Mouse (Mus musculus): ENCODE results near the gene Itih5. TPM values are rescaled to one million over a fixed set of nuclear protein-coding genes. Genes with fewer than 3 reads are reported as not detected.

Gene Itih5
- polyA plus RNA-seq, 1 experiment from 2014 or later, result 3.0 TPM

- Histone ChIP-seq H3K4me1 (ENCODE audit: insufficient read depth, low read depth, low read length) (0 out of 2 replicates have a peak, but pooled peaks cover 2% of the 10 kb centered on the region), H3K27ac (ENCODE audit: low read length) (peak overlapping the region; percentile 21; the same call in 1 of the 2 replicates), H3K4me3 (ENCODE audit: low read depth, low read length) (no peak overlapping the region), H3K4me2 (replicated peaks; ENCODE audit: low read depth, low read length) (no peak overlapping the region), H3K27me3 (replicated peaks; ENCODE audit: insufficient read depth, low read length) (no peaks in the 10 kb centered on the region), H3K9ac (replicated peaks; ENCODE audit: low read depth) (no peak overlapping the region), H3K36me3 (ENCODE audit: insufficient read depth, low read length) (no peaks in the 10 kb centered on the region), H3K9me3 (ENCODE audit: low read length) (no peaks in the 10 kb centered on the region)
- TF ChIP-seq CTCF (IDR thresholded peaks at IDR 0.05) (no peak), EP300 (IDR thresholded peaks at IDR 0.05) (no peak)
- ATAC-seq (peak; percentile 80), DNase-seq (ENCODE audit: low spot score) (peak; percentile 75)
- WGBS, result 43% methylated on average over 7 of the region's 7 CpGs
These were observed 63.3 kb downstream of the Itih5 start for GRCm38 (mm10) chr2:10216566-10217247.

DNA sequence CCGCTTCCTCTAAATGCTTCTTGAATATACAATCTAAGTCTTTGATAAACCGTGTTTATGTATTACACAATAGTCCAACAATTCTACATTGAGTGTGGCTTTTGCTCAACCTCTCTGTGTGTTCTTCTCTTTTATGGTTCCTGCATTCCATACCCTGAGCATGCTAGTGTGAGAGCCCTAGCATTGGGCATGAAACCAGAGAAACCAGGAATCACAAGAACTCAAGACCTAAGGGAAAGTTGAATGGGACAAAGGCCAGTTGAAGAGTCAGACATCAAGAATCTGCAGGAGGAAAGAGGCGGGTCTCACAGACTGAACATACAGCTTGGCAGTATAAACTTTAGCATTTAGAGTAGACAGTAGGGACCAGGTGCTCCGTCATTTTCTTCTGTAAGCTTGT is 68.5 kb downstream of the Itih5 start:
- ATAC-seq, result no peak
- Histone ChIP-seq H3K36me3 (ENCODE audit: insufficient read depth, low read length) (no peaks in the 10 kb centered on the region), H3K4me3 (ENCODE audit: low read depth, low read length) (no peak overlapping the region)

GRCm38 (mm10) chr2:10226907-10227306 is 73.5 kb downstream of the Itih5 start:
- H3K4me3 ChIP-seq (ENCODE audit: low read depth, low read length), result no peak overlapping the region
- WGBS, result 84% methylated on average over 1 of the region's 1 CpGs
- TF ChIP-seq CTCF (IDR thresholded peaks at IDR 0.05) (no peak), EP300 (IDR thresholded peaks at IDR 0.05) (no peak)
- H3K9me3 ChIP-seq (ENCODE audit: low read length), result no peaks in the 10 kb centered on the region
- ATAC-seq, result no peak
- no peaks in the 10 kb centered on the region for H3K4me1 ChIP-seq (ENCODE audit: insufficient read depth, low read depth, low read length)
- no peaks in the 10 kb centered on the region for H3K27me3 ChIP-seq (replicated peaks; ENCODE audit: insufficient read depth, low read length)
- no peak for DNase-seq (ENCODE audit: low spot score)
- H3K4me2 ChIP-seq (replicated peaks; ENCODE audit: low read depth, low read length), result no peak overlapping the region
- no peaks in the 10 kb centered on the region for H3K36me3 ChIP-seq (ENCODE audit: insufficient read depth, low read length)
- H3K9ac ChIP-seq (replicated peaks; ENCODE audit: low read depth), result no peak overlapping the region
- H3K27ac ChIP-seq (ENCODE audit: low read length), result no peak overlapping the region

More for the DNA sequence above, 68.5 kb downstream of the Itih5 start:
- Histone ChIP-seq H3K4me2 (replicated peaks; ENCODE audit: low read depth, low read length) (no peak overlapping the region), H3K9me3 (ENCODE audit: low read length) (no peaks in the 10 kb centered on the region), H3K27me3 (replicated peaks; ENCODE audit: insufficient read depth, low read length) (no peaks in the 10 kb centered on the region), H3K27ac (ENCODE audit: low read length) (no peak overlapping the region), H3K9ac (replicated peaks; ENCODE audit: low read depth) (no peak overlapping the region), H3K4me1 (ENCODE audit: insufficient read depth, low read depth, low read length) (0 out of 2 replicates have a peak, but pooled peaks cover 2% of the 10 kb centered on the region)
- WGBS, result 48% methylated on average over 4 of the region's 4 CpGs
- peak; percentile 23 for DNase-seq (ENCODE audit: low spot score)
- TF ChIP-seq EP300 (IDR thresholded peaks at IDR 0.05), result no peak
- no peak for TF ChIP-seq CTCF (IDR thresholded peaks at IDR 0.05)

- Histone ChIP-seq H3K9ac (replicated peaks; ENCODE audit: low read depth) (no peak overlapping the region), H3K4me3 (ENCODE audit: low read depth, low read length) (no peak overlapping the region), H3K4me2 (replicated peaks; ENCODE audit: low read depth, low read length) (no peak overlapping the region), H3K4me1 (ENCODE audit: insufficient read depth, low read depth, low read length) (no peaks in the 10 kb centered on the region), H3K27ac (ENCODE audit: low read length) (no peak overlapping the region), H3K27me3 (replicated peaks; ENCODE audit: insufficient read depth, low read length) (no peaks in the 10 kb centered on the region), H3K9me3 (ENCODE audit: low read length) (no peaks in the 10 kb centered on the region), H3K36me3 (ENCODE audit: insufficient read depth, low read length) (no peaks in the 10 kb centered on the region)
- DNase-seq (ENCODE audit: low spot score) (no peak), ATAC-seq (no peak)
- TF ChIP-seq CTCF (IDR thresholded peaks at IDR 0.05), result no peak
- no peak for TF ChIP-seq EP300 (IDR thresholded peaks at IDR 0.05)
- WGBS, result 61% methylated on average over 6 of the region's 6 CpGs
These were observed 78.6 kb downstream of the Itih5 start for GRCm38 (mm10) chr2:10231971-10232370.

GRCm38 (mm10) chr2:10236554-10236953 is 83.2 kb downstream of the Itih5 start:
- no peaks in the 10 kb centered on the region for H3K9me3 ChIP-seq (ENCODE audit: low read length)
- H3K4me1 ChIP-seq (ENCODE audit: insufficient read depth, low read depth, low read length), result no peaks in the 10 kb centered on the region
- no peak for TF ChIP-seq EP300 (IDR thresholded peaks at IDR 0.05)
- no peak for TF ChIP-seq CTCF (IDR thresholded peaks at IDR 0.05)
- no peak overlapping the region for H3K4me2 ChIP-seq (replicated peaks; ENCODE audit: low read depth, low read length)
- ATAC-seq (no peak), DNase-seq (ENCODE audit: low spot score) (no peak)
- no peaks in the 10 kb centered on the region for H3K27me3 ChIP-seq (replicated peaks; ENCODE audit: insufficient read depth, low read length)
- H3K27ac ChIP-seq (ENCODE audit: low read length), result no peak overlapping the region
- H3K9ac ChIP-seq (replicated peaks; ENCODE audit: low read depth), result no peak overlapping the region
- H3K36me3 ChIP-seq (ENCODE audit: insufficient read depth, low read length), result no peaks in the 10 kb centered on the region
- 92% methylated on average over 2 of the region's 2 CpGs for WGBS
- H3K4me3 ChIP-seq (ENCODE audit: low read depth, low read length), result no peak overlapping the region

DNA sequence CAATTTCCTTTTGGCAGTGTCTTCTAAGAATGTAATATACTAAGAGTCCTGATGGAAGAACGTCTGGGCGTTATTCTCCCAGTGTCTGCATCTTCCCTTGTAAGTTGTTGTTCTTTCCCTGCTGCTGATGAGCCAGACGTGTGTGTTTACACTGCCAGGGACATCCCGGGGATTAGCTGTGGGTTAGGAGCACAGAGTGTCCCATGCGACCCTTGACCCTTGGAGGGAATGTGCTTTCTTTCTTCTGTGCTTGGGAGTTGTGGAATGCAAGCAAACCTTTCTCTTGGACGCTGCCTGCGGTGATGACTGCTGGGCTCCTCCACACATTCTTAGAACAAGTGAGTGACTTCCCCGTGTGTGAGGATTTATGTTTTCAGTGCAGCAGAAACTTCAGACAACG is 89.6 kb downstream of the Itih5 start:
- no peaks in the 10 kb centered on the region for H3K9me3 ChIP-seq (ENCODE audit: low read length)
- no peaks in the 10 kb centered on the region for H3K4me1 ChIP-seq (ENCODE audit: insufficient read depth, low read depth, low read length)
- WGBS, result 16% methylated on average over 9 of the region's 9 CpGs
- no peak overlapping the region for H3K9ac ChIP-seq (replicated peaks; ENCODE audit: low read depth)
- H3K27ac ChIP-seq (ENCODE audit: low read length), result no peak overlapping the region
- H3K4me3 ChIP-seq (ENCODE audit: low read depth, low read length), result no peak overlapping the region
- ATAC-seq (peak; percentile 68), DNase-seq (ENCODE audit: low spot score) (peak; percentile 45)
- no peaks in the 10 kb centered on the region for H3K27me3 ChIP-seq (replicated peaks; ENCODE audit: insufficient read depth, low read length)
- peak; percentile 44; the same call in 1 of the 2 replicates for TF ChIP-seq EP300 (IDR thresholded peaks at IDR 0.05)
- no peak for TF ChIP-seq CTCF (IDR thresholded peaks at IDR 0.05)
- no peak overlapping the region for H3K4me2 ChIP-seq (replicated peaks; ENCODE audit: low read depth, low read length)
- H3K36me3 ChIP-seq (ENCODE audit: insufficient read depth, low read length), result no peaks in the 10 kb centered on the region
